Mouse (Mus musculus): ENCODE data around the gene Fanci. TPM values are rescaled to one million over a fixed set of nuclear protein-coding genes. Genes with fewer than 3 reads are reported as not detected.
A peak's percentile ranks its signal among the peaks of the same experiment; 100 is the strongest.

Fanci gene
- total RNA-seq, 2 experiments from 2014 or later, result 0.56 to 1.4 TPM

DNA sequence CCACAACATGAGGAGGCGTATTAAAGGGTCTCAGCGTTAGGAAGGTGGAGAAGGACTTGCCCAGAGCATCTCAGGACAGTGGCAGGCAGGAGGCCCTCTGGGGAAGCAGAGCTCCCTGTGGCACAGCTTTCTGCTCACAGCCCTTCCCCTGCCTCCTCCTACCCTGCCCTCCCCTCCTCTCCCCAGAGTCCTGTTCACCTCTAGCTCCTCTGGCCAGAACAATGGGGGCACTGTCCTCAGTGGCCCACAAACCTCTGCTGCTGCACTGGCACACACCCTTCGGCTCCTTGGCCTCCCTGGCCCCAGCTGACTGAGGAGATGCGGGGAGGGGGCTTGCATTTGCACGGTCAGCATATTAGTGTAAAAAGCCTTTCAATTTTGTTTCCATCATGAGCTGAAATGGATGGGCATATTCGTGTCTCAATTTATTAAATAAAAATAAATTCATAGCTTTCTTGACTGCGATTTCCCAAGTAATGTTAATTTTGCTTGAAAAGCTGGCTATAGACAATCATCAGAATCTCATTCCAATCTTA is 3.0 kb upstream of the Fanci start:
- intact Hi-C loops (cut with DNase I), result no loop called here
- Histone ChIP-seq H3K4me3 (no peak overlapping the region), H3K27ac (no peak overlapping the region)
- no peak for TF ChIP-seq CTCF (IDR thresholded peaks at IDR 0.05)
- no peak for DNase-seq (ENCODE audit: extremely low spot score in 1 of 2, low spot score in 2 of 2)

DNA sequence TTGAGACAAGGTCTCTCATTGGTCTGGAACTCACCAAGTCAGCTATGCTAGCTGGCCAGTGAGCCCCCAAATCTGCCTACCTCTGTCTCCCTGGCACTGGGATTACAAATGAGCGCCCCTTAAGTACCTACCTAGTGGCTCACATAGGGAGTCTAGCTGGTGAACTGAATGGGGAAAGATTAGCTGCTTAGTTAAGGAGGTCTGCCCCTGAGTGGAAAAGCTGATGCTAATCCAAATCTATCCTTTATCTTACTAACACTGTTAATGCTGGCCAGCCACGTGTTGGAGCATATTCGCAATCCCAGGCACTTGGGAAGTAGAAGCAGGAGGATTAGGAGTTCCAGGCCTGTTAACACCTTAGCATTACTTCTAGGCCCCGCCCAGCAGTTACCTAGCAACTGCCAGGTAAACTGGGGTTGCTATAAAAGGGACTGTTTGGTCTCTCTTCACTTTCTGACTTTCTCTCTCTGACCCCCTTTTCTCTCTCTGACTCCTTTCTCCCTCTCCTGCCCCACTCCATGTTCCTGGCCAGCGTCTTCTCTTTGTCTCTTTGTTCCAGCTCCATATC is 1.5 kb upstream of the Fanci start:
- DNase-seq (ENCODE audit: extremely low spot score in 1 of 2, low spot score in 2 of 2), result no peak
- Histone ChIP-seq H3K4me3 (no peak overlapping the region), H3K27ac (no peak overlapping the region)
- no peak for TF ChIP-seq CTCF (IDR thresholded peaks at IDR 0.05)
- intact Hi-C loops (cut with DNase I), result no loop called here

- intact Hi-C loops (cut with DNase I), result loop anchor here (1.0 kb wide), 1 partner anchor 75 kb away; the partner anchor contains the start of gene Polg
- no peak for DNase-seq (ENCODE audit: extremely low spot score in 1 of 2, low spot score in 2 of 2)
- Histone ChIP-seq H3K4me3 (peak overlapping the region; percentile 55), H3K27ac (peak overlapping the region; percentile 59; the same call in 1 of the 2 replicates)
- no peak for TF ChIP-seq CTCF (IDR thresholded peaks at IDR 0.05)
These were observed 258 bp upstream of the Fanci start for GRCm38 (mm10) chr7:79391471-79391870.

DNA sequence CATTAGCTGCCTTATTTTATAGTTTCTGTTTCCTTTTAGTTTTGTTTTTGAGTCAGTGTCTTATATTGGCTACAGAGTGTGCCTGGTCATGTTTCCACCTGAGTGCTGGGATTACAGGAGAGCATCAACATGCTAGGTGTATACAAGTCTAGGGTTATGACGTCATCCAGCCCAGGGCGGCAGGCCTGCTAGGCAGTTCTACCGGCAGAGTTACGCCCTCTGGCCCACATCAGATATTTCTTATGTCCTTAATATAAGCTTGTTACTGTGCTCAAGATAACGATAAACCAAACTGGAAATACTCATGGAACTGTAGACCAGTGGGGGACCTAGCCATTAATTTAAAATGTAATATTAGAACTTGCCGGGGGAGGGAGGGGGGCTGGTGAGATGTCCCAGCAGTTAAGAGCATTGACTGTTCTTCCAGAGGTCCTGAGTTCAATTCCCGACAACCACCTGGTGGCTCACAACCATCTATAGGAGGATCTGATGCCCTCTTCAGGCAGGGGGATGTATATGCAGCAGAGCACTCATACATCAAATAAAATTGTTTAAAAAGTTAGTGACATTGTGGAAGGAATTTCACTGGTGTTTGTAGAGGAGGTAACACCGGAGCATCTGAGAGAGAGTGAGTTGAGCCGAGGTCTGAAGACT is 1.3 kb downstream of the Fanci start:
- DNase-seq (ENCODE audit: extremely low spot score in 1 of 2, low spot score in 2 of 2), result no peak
- TF ChIP-seq CTCF (IDR thresholded peaks at IDR 0.05), result peak; percentile 36
- Histone ChIP-seq H3K27ac (no peak overlapping the region), H3K4me3 (no peak overlapping the region; the same call in 1 of the 2 replicates)
- intact Hi-C loops (cut with DNase I), result no loop called here

DNA sequence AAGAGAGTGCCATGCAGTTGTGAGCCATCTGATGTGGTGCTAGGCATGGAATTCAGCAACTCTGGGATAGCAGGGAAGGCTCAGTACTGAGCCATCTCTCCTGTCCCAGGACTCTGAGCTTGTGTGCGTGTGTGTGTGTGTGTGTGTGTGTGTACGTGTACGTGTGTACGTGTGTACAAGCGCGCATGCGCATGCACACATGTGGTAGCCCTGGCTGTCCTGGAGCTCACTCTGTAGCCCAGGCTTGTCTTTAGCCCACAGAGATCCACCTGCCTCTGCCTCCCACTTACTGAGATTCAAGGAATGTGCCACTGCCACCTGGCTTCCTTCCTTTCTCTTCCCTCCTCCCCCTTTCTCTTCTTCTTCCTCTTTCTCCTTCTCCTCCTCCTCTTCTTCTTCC is 2.2 kb downstream of the Fanci start:
- intact Hi-C loops (cut with DNase I), result no loop called here

DNA sequence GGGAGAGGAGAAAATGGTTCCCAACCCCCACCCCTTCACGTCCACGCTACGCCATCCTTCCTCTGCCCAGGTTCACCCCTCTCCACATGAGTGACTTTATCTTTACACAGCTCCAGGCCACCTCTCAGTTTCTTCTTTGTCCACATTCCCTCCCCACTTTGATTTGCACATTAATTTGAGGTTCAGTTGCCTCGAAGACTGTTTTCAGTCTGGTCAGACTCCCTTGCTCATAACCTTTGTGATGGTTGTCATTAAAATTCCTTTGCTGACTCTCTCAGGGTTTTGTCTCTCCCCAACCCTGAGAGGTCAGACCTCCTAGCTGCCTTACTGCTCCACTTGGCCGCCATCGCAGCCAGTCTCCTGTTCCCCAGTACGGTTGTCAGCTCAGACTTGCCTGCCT is 2.9 kb downstream of the Fanci start:
- intact Hi-C loops (cut with DNase I), result no loop called here
- no peak overlapping the region for H3K4me3 ChIP-seq
- no peak for TF ChIP-seq CTCF (IDR thresholded peaks at IDR 0.05)

More for the DNA sequence above, 2.2 kb downstream of the Fanci start:
- no peak for TF ChIP-seq CTCF (IDR thresholded peaks at IDR 0.05)
- Histone ChIP-seq H3K4me3 (no peak overlapping the region), H3K27ac (no peak overlapping the region)
- DNase-seq (ENCODE audit: extremely low spot score in 1 of 2, low spot score in 2 of 2), result no peak

DNA sequence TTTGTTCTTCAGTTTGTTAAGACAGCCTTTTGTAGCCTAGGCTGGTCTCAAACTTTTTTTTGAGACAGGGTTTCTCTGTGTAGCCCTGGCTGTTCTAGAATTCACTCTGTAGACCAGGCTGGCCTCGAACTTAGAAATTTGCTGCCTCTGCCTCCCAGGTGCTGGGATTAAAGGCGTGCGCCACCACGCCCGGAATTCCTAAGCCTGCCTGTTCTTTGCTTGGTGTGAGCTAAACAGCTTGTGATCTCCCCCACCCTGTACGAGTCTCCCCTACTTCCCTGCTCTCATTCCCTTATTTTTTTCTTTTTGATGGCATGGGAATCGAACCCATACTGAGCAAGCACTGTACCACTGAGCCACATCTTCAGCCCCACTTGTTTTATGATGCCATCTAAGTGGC is 3.5 kb downstream of the Fanci start:
- Histone ChIP-seq H3K27ac (no peak overlapping the region), H3K4me3 (no peak overlapping the region)
- DNase-seq (ENCODE audit: extremely low spot score in 1 of 2, low spot score in 2 of 2), result no peak
- intact Hi-C loops (cut with DNase I), result no loop called here
- no peak for TF ChIP-seq CTCF (IDR thresholded peaks at IDR 0.05)

More for the DNA sequence above, 2.9 kb downstream of the Fanci start:
- no peak overlapping the region for H3K27ac ChIP-seq
- DNase-seq (ENCODE audit: extremely low spot score in 1 of 2, low spot score in 2 of 2), result no peak

DNA sequence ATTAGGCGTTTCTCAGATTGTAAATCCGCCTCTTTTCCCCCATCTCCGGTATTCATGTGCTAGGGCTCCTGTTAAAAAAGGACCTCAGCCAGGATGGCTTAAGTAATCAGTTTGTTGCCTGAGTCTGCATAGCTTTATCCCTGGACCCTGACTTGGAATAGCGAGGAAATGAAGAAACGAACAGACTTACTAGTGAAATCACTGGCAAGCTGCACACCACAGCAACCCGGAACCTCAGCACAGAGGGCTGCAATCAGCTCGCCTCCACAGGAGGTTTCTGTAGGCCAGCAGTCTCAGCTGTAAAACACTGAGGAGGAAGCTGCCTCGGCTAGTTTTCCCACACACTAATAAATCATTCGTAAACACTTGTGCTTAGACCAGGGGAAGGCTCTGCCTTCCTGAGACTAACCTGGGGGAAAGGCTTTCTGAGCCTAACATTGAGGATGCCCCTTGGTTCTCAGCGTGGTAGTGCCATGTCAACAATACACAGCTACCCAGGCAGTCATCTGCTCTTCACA is 5.8 kb downstream of the Fanci start:
- Histone ChIP-seq H3K4me3 (no peak overlapping the region), H3K27ac (no peak overlapping the region)
- DNase-seq (ENCODE audit: extremely low spot score in 1 of 2, low spot score in 2 of 2), result no peak
- TF ChIP-seq CTCF (IDR thresholded peaks at IDR 0.05), result no peak
- intact Hi-C loops (cut with DNase I), result no loop called here

DNA sequence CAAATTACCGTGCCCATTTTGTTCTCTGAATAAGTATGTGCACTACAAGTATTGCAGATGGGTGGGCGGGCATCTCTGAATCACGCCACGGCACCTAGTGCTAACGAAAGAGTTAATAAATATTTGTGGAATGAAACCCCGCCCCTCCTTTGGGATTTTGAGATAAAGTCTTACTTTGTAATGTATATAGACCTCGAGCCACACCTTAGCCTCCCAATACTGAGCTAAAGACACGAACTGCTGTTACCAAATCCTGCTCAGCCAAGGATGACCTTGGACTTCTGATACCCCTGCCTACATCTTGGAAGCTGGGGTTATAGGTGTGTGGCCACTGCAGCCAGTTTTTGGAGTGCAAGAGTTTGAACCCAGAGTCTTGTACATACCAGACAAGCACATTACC is 6.7 kb downstream of the Fanci start:
- no peak for DNase-seq (ENCODE audit: extremely low spot score in 1 of 2, low spot score in 2 of 2)
- TF ChIP-seq CTCF (IDR thresholded peaks at IDR 0.05), result no peak
- H3K4me3 ChIP-seq, result no peak overlapping the region
- H3K27ac ChIP-seq, result no peak overlapping the region
- intact Hi-C loops (cut with DNase I), result no loop called here

DNA sequence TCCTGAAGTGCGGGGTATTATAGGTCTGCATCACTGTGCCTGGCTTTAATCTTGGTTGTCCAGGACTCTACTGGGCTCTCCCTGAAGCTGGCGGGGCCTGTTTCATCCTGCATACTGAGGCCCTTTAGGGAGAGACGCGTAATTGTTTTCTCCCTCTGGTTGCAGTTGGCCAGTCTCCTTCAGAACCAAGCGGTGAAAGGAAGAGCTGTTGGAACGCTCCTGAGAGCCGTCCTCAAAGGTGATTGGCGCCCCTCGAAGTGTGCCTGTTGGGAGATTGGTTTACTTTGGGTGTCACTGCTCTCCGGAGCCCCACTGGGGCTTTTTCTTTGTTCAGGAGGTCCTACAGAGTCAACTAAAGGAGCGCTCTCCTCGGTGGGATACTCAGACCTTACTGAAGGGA is 7.2 kb downstream of the Fanci start:
- TF ChIP-seq CTCF (IDR thresholded peaks at IDR 0.05), result no peak
- Histone ChIP-seq H3K4me3 (no peak overlapping the region), H3K27ac (no peak overlapping the region)
- intact Hi-C loops (cut with DNase I), result no loop called here
- no peak for DNase-seq (ENCODE audit: extremely low spot score in 1 of 2, low spot score in 2 of 2)

DNA sequence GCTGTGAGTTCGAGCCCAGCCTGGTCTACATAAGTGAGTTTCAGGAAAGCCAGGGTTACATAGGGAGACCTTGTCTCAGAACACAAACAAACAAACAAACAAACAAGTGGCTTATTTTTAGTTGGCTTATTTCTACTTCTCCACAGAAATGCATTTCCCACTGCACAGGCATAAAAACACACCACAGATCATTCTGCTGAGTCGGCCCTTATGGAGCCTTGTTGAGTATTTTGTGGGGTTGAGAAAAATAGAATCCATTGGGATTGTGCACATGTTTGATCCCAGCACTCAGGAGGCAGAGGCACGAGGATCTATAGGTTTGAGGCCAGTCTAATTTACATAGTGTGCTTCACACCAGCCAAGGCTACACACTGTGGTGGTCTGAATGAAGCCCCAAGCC is 8.6 kb downstream of the Fanci start:
- DNase-seq (ENCODE audit: extremely low spot score in 1 of 2, low spot score in 2 of 2), result no peak
- intact Hi-C loops (cut with DNase I), result no loop called here
- no peak overlapping the region for H3K4me3 ChIP-seq
- H3K27ac ChIP-seq, result no peak overlapping the region
- TF ChIP-seq CTCF (IDR thresholded peaks at IDR 0.05), result no peak

- DNase-seq (ENCODE audit: extremely low spot score in 1 of 2, low spot score in 2 of 2), result no peak
- Histone ChIP-seq H3K4me3 (no peak overlapping the region), H3K27ac (no peak overlapping the region)
- TF ChIP-seq CTCF (IDR thresholded peaks at IDR 0.05), result no peak
- intact Hi-C loops (cut with DNase I), result no loop called here
These were observed 23.0 kb downstream of the Fanci start for GRCm38 (mm10) chr7:79414449-79415375.
